Mouse (Mus musculus) small intestine, adult 10 weeks (tissue): ENCODE measurements around the gene Tas2r126. TPM values are rescaled to one million over a fixed set of nuclear protein-coding genes. Genes with fewer than 3 reads are reported as not detected.

Experiments used
- polyA plus RNA-seq: library from polyadenylated mRNA; stranded (reverse); fragments of 350-450 nt; fragmentation: Illumina TruSeq; extraction: RNeasy Lipid Tissue Mini Kit (QIAGEN cat#74804); gene quantifications from one replicate; pipeline ENCODE4 v1.2.3, GENCODE M21; 2014; ENCODE audit warnings: low replicate concordance

The Tas2r126 gene
- not detected for polyA plus RNA-seq

GRCm38 (mm10) chr6:42434446-42434845 is at the start of gene Tas2r126:
Gene Tas2r126 (plus strand): TSS chr6:42434535.

GRCm38 (mm10) chr6:42399938-42400337 is 34.4 kb upstream of the Tas2r126 start, which contains the start of gene Tas2r143:
Gene Tas2r143 (plus strand): TSS chr6:42400238.

GRCm38 (mm10) chr6:42405134-42405533 is 29.2 kb upstream of the Tas2r126 start, which contains the start of gene Tas2r135:
Gene Tas2r135 (plus strand): TSS chr6:42405434.

GRCm38 (mm10) chr6:42465096-42465495 is 30.8 kb downstream of the Tas2r126 start, which contains the start of gene Olfr458:
Gene Olfr458 (minus strand): TSS chr6:42465196.

GRCm38 (mm10) chr6:42476235-42476634 is 41.9 kb downstream of the Tas2r126 start, which contains the start of gene Olfr457:
Gene Olfr457 (minus strand): TSS chr6:42476335.

Other genes starting within 250 kb of the Tas2r126 start
- not detected for gene Tas2r144, start 219.2 kb upstream of the Tas2r126 start, polyA plus RNA-seq
- 48.8 TPM for gene Gstk1, start 188.6 kb upstream of the Tas2r126 start, polyA plus RNA-seq
- 54.1 TPM for gene Tmem139, start 172.6 kb upstream of the Tas2r126 start, polyA plus RNA-seq
- 67.1 TPM for gene Casp2, start 169.6 kb upstream of the Tas2r126 start, polyA plus RNA-seq
- gene Clcn1, start 147.8 kb upstream of the Tas2r126 start, polyA plus RNA-seq, result 0.15 TPM
- 0.15 TPM for gene Fam131b, start 109.9 kb upstream of the Tas2r126 start, polyA plus RNA-seq
- 0.85 TPM for gene Zyx, start 84.9 kb upstream of the Tas2r126 start, polyA plus RNA-seq
- gene Epha1, start 61.3 kb upstream of the Tas2r126 start, polyA plus RNA-seq, result 7.2 TPM
- not detected for gene Tas2r143, start 34.3 kb upstream of the Tas2r126 start, polyA plus RNA-seq
- gene Tas2r135, start 29.1 kb upstream of the Tas2r126 start, polyA plus RNA-seq, result not detected
- not detected for gene Olfr458, start 30.7 kb downstream of the Tas2r126 start, polyA plus RNA-seq
- not detected for gene Olfr457, start 41.8 kb downstream of the Tas2r126 start, polyA plus RNA-seq
- gene Olfr456, start 52.7 kb downstream of the Tas2r126 start, polyA plus RNA-seq, result not detected
- not detected for gene Olfr455, start 113.1 kb downstream of the Tas2r126 start, polyA plus RNA-seq
- gene Tcaf3, start 163.2 kb downstream of the Tas2r126 start, polyA plus RNA-seq, result not detected
- gene Tcaf2, start 210.7 kb downstream of the Tas2r126 start, polyA plus RNA-seq, result 13.3 TPM